Mouse (Mus musculus): Measurements from ENCODE around the gene Gm13290. TPM values are rescaled to one million over a fixed set of nuclear protein-coding genes. Genes with fewer than 3 reads are reported as not detected.
"Not testable (repeated sequence)": the region's sequence is repeated elsewhere in the genome, so short reads cannot be mapped to it uniquely, and the experiment has no call there.

The Gm13290 gene
- polyA plus RNA-seq, 1 experiment from 2014 or later: 0.30 TPM

GRCm38 (mm10) chr4:88758751-88759150 lies 14.9 kb upstream of the Gm13290 start:
- H3K9ac ChIP-seq; H3K9me3 ChIP-seq; ATAC-seq (ENCODE audit: insufficient read depth, low FRiP score, low read depth); H3K27ac ChIP-seq; H3K4me2 ChIP-seq; H3K4me1 ChIP-seq; H3K27me3 ChIP-seq (replicated peaks); H3K36me3 ChIP-seq; H3K4me3 ChIP-seq (replicated peaks): not testable (repeated sequence)
- WGBS: 81% methylated on average over 9 of the region's 9 CpGs

- not testable (repeated sequence) for H3K27me3 ChIP-seq (replicated peaks); ATAC-seq (ENCODE audit: insufficient read depth, low FRiP score, low read depth); H3K9me3 ChIP-seq; H3K36me3 ChIP-seq; H3K4me1 ChIP-seq; H3K9ac ChIP-seq
- peak within 1 kb of the TSS; percentile 49 for H3K4me2 ChIP-seq
- 16% methylated on average over 11 of the region's 14 CpGs for WGBS
- H3K27ac ChIP-seq: peak within 1 kb of the TSS; percentile 71
- peak within 1 kb of the TSS; percentile 36 for H3K4me3 ChIP-seq (replicated peaks)
Observed at GRCm38 (mm10) chr4:88759610-88760268, 13.9 kb upstream of the Gm13290 start, which contains the start of gene Gm13283. TSS of gene Gm13283 (plus strand) at chr4:88760119.

DNA sequence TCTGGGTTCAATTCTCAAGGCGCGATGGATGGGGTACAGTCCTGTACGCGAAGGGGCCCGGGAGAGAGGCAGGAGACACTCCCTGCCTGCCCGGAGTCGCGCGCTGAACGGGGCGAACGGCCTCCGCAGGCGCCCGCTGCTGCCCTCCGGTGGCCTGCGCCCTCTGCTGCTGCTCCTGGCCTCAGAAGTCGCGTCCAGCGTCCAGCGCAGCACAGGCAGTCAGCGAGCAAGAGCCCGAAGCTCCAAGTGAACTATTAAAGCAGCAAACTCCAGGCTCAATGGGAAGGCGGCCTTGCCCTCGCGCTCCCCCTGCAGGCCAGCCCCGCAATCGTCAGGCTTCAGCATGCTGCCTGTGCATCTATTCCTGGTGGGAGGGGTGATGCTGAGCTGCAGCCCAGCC lies 13.2 kb upstream of the Gm13290 start:
- WGBS: 0% methylated on average over 26 of the region's 28 CpGs
- Histone ChIP-seq H3K4me2 (peak overlapping the region; percentile 49), H3K27ac (peak overlapping the region; percentile 71), H3K4me3 (replicated peaks) (peak overlapping the region; percentile 36)
- H3K4me1 ChIP-seq; H3K27me3 ChIP-seq (replicated peaks); H3K9me3 ChIP-seq; ATAC-seq (ENCODE audit: insufficient read depth, low FRiP score, low read depth); H3K36me3 ChIP-seq; H3K9ac ChIP-seq: not testable (repeated sequence)

GRCm38 (mm10) chr4:88761776-88762175 lies 11.9 kb upstream of the Gm13290 start:
- WGBS: 61% methylated on average over 6 of the region's 8 CpGs
- not testable (repeated sequence) for H3K4me3 ChIP-seq (replicated peaks); H3K36me3 ChIP-seq; H3K27ac ChIP-seq; H3K9me3 ChIP-seq; H3K4me1 ChIP-seq; ATAC-seq (ENCODE audit: insufficient read depth, low FRiP score, low read depth); H3K4me2 ChIP-seq; H3K27me3 ChIP-seq (replicated peaks); H3K9ac ChIP-seq

DNA sequence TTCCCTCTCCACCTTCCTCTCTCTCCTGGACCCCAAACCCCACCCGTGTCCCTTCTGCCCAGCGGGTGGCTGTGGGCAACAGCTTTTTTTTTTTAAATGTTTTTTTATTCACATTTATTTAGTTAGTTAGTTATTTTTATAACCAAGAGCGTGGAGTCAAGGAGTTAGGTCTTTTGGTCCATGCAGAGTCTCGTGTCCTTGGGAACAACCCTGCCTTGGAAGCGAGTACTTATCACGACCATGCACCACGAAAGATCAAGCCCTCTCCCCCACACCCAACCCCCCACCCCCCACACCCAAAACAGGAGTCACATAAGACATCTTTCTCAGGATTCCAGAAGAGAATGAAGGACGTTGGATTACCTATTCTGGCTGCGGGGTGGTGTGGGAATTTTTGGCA lies 11.3 kb upstream of the Gm13290 start:
- not testable (repeated sequence) for H3K4me3 ChIP-seq (replicated peaks); H3K4me1 ChIP-seq; H3K9me3 ChIP-seq; H3K4me2 ChIP-seq; ATAC-seq (ENCODE audit: insufficient read depth, low FRiP score, low read depth); H3K27me3 ChIP-seq (replicated peaks); H3K9ac ChIP-seq; H3K36me3 ChIP-seq; H3K27ac ChIP-seq
- WGBS: 47% methylated on average over 9 of the region's 9 CpGs

GRCm38 (mm10) chr4:88763384-88764018 lies 10.1 kb upstream of the Gm13290 start:
- H3K27me3 ChIP-seq (replicated peaks); H3K9ac ChIP-seq; H3K9me3 ChIP-seq; H3K4me1 ChIP-seq; ATAC-seq (ENCODE audit: insufficient read depth, low FRiP score, low read depth); H3K36me3 ChIP-seq: not testable (repeated sequence)
- WGBS: 4% methylated on average over 25 of the region's 42 CpGs
- H3K4me2 ChIP-seq: peak overlapping the region; percentile 51
- H3K27ac ChIP-seq: peak overlapping the region; percentile 69; the same call in 1 of the 2 replicates
- H3K4me3 ChIP-seq (replicated peaks): peak overlapping the region; percentile 38

DNA sequence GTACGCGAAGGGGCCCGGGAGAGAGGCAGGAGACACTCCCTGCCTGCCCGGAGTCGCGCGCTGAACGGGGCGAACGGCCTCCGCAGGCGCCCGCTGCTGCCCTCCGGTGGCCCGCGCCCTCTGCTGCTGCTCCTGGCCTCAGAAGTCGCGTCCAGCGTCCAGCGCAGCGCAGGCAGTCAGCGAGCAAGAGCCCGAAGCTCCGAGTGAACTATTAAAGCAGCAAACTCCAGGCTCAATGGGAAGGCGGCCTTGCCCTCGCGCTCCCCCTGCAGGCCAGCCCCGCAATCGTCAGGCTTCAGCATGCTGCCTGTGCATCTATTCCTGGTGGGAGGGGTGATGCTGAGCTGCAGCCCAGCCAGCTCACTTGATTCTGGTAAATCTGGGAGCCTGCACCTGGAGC lies 3.0 kb downstream of the Gm13290 start, which contains the start of gene Gm13289:
Gene Gm13289 (plus strand): TSS at position 301 of the 400 bp plus-strand sequence.
- not testable (repeated sequence) for ATAC-seq (ENCODE audit: insufficient read depth, low FRiP score, low read depth); H3K4me3 ChIP-seq (replicated peaks); H3K9ac ChIP-seq; H3K4me2 ChIP-seq; H3K4me1 ChIP-seq; H3K27ac ChIP-seq; H3K9me3 ChIP-seq; H3K36me3 ChIP-seq; H3K27me3 ChIP-seq (replicated peaks)
- no CpG with 5 or more reads among the region's 29 CpGs for WGBS

GRCm38 (mm10) chr4:88779550-88779949 lies 5.9 kb downstream of the Gm13290 start, which contains the start of gene Gm13272:
TSS of gene Gm13272 (plus strand) at chr4:88779850.
- not testable (repeated sequence) for H3K4me2 ChIP-seq; H3K4me3 ChIP-seq (replicated peaks); H3K27me3 ChIP-seq (replicated peaks); H3K4me1 ChIP-seq; H3K27ac ChIP-seq; H3K9me3 ChIP-seq; H3K9ac ChIP-seq; H3K36me3 ChIP-seq; ATAC-seq (ENCODE audit: insufficient read depth, low FRiP score, low read depth)
- WGBS: no CpG with 5 or more reads among the region's 29 CpGs

- not testable (repeated sequence) for H3K4me2 ChIP-seq; H3K27ac ChIP-seq; ATAC-seq (ENCODE audit: insufficient read depth, low FRiP score, low read depth); H3K9me3 ChIP-seq; H3K27me3 ChIP-seq (replicated peaks); H3K9ac ChIP-seq; H3K4me3 ChIP-seq (replicated peaks); H3K36me3 ChIP-seq; H3K4me1 ChIP-seq
- 57% methylated on average over 16 of the region's 18 CpGs for WGBS
Observed at GRCm38 (mm10) chr4:88780320-88780719, 6.7 kb downstream of the Gm13290 start.

GRCm38 (mm10) chr4:88781831-88782230 lies 8.2 kb downstream of the Gm13290 start, which contains the start of gene Ifnz:
TSS of gene Ifnz (plus strand) at chr4:88782131.
- ATAC-seq (ENCODE audit: insufficient read depth, low FRiP score, low read depth); H3K4me1 ChIP-seq; H3K36me3 ChIP-seq; H3K27me3 ChIP-seq (replicated peaks); H3K9ac ChIP-seq; H3K9me3 ChIP-seq; H3K27ac ChIP-seq: not testable (repeated sequence)
- H3K4me3 ChIP-seq (replicated peaks): peak within 1 kb of the TSS; percentile 25; the same call in 1 of the 2 replicates
- 25% methylated on average over 5 of the region's 7 CpGs for WGBS
- H3K4me2 ChIP-seq: peak within 1 kb of the TSS; percentile 41

DNA sequence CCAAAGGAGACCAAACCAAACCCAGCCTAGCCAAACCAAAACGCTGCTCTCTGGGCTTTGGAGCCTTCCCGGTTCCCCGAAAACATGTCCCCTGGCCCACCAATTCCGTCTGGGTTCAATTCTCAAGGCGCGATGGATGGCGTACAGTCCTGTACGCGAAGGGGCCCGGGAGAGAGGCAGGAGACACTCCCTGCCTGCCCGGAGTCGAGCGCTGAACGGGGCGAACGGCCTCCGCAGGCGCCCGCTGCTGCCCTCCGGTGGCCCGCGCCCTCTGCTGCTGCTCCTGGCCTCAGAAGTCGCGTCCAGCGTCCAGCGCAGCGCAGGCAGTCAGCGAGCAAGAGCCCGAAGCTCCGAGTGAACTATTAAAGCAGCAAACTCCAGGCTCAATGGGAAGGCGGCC lies 8.7 kb downstream of the Gm13290 start:
- H3K36me3 ChIP-seq; H3K27me3 ChIP-seq (replicated peaks); H3K9me3 ChIP-seq; ATAC-seq (ENCODE audit: insufficient read depth, low FRiP score, low read depth); H3K4me1 ChIP-seq; H3K9ac ChIP-seq; H3K27ac ChIP-seq: not testable (repeated sequence)
- peak overlapping the region; percentile 25; the same call in 1 of the 2 replicates for H3K4me3 ChIP-seq (replicated peaks)
- peak overlapping the region; percentile 41 for H3K4me2 ChIP-seq
- 0% methylated on average over 6 of the region's 31 CpGs for WGBS

- H3K27me3 ChIP-seq (replicated peaks); H3K27ac ChIP-seq; H3K9me3 ChIP-seq; ATAC-seq (ENCODE audit: insufficient read depth, low FRiP score, low read depth); H3K9ac ChIP-seq; H3K4me3 ChIP-seq (replicated peaks); H3K36me3 ChIP-seq; H3K4me2 ChIP-seq; H3K4me1 ChIP-seq: not testable (repeated sequence)
- no CpG with 5 or more reads among the region's 27 CpGs for WGBS
Observed at GRCm38 (mm10) chr4:88785409-88785808, 11.8 kb downstream of the Gm13290 start, which contains the start of gene Gm13276. TSS of gene Gm13276 (plus strand) at chr4:88785709.
